Mouse (Mus musculus): ENCODE measurements around the gene Tspan1. TPM values are rescaled to one million over a fixed set of nuclear protein-coding genes. Genes with fewer than 3 reads are reported as not detected.

Gene Tspan1
- total RNA-seq (2015) (not detected in 2 replicates), total RNA-seq (2017) (not detected in 2 replicates)

DNA sequence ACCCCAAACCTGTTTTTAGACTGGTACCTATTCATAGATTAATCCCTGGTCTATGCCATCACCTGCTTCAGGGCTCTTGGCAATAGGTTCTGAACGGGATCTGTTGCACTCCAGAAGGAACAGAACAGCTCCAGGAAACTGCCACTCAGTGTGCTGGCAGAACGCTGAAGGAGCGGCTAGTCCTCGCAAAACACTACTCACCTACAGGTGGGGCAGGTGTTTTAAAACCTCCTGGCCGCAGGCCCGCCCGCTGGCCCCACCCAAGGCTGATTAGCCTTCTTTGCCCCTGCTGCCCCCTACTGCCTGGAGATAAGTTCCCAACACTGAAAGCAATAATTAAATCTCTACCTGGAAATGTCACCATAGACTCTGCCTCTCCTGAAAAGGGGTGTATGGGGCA is at the start of gene Tspan1:
TSS of gene Tspan1 (minus strand) at position 198 of the 400 bp plus-strand sequence.
- no peak for ATAC-seq (ENCODE audit: poor library complexity, severe bottlenecking)

DNA sequence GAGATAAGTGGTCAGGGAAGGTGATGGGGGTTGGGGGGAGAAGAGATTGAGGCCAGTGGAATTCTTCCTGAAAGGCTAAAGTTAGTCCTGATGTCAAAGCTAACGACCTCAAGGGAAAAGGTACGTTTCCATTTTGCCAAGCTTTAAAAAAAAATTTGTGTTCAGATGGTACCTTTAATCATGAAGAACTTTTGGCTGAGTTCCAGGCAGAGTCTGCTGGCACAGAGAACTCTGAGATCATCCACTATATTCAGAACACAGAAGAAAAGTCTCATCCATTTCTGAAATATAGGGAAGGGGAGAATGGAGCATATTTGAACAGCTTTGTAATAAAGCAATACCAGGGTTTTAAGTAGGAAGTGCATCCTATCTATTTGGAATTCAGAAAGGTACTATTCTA is 49.6 kb upstream of the Tspan1 start:
- no peak for ATAC-seq (ENCODE audit: poor library complexity, severe bottlenecking)

DNA sequence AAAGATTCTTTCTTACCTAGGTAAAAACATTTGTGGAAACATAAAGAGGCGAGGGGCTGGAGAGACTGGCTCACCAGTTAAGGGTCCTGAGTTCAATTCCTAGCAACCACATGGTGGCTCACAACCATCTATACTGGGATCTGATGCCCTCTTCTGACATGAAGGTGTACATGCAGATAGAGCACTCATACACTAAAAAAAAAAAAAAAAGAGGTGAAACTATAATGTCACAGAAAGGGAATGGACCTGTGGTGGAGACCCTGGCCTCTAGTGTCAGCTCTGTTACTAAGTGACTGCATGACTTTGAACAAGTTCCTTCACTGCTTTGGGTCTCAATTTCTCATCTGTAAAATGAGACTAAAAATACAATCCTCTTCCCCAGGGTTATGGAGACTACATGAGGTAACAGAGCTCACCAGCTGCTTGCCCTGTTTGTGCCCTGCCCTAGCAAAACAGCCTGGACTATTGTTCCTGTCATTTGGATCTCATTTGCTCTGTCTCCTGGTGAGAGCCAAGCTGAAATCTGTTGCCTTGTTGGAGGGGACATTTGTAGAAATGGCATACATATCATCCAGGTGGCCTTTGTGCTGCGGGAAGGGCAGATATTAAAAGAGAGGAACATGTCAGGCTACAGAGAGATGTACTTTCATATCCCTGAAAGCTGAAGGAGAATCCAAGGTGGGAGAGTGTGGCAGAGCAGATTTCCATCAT is 48.6 kb upstream of the Tspan1 start:
- ATAC-seq (ENCODE audit: poor library complexity, severe bottlenecking) = no peak

- no peak for ATAC-seq (ENCODE audit: poor library complexity, severe bottlenecking)
Measured at GRCm38 (mm10) chr4:116208891-116209290, 41.5 kb upstream of the Tspan1 start.

- ATAC-seq (ENCODE audit: poor library complexity, severe bottlenecking) = no peak
Measured at GRCm38 (mm10) chr4:116206531-116206930, 39.1 kb upstream of the Tspan1 start.

DNA sequence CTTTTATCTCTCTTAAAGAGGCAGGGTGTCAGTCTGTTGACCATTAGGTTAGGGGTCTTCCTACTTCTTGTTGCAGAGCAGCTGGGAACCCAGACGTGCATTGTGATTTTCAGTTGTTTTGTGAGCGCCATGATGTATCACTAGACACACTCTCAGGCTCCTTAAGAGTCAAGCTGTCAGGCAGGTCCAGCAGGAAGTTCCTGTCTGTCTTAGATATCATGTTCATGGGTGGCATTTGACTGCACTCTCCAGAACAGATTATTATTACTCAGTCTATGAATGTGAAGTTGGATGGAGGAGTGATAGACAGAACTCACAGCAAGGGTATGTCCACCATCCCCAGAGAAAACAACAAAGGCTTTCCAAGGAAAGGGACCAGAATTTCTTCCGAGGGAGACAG is 37.0 kb upstream of the Tspan1 start:
- no peak for ATAC-seq (ENCODE audit: poor library complexity, severe bottlenecking)

GRCm38 (mm10) chr4:116198422-116198821 is 31.0 kb upstream of the Tspan1 start:
- ATAC-seq (ENCODE audit: poor library complexity, severe bottlenecking) = no peak

- peak; percentile 24; the same call in 1 of the 2 replicates for ATAC-seq (ENCODE audit: poor library complexity, severe bottlenecking)
Measured at GRCm38 (mm10) chr4:116193583-116194383, 26.4 kb upstream of the Tspan1 start.

DNA sequence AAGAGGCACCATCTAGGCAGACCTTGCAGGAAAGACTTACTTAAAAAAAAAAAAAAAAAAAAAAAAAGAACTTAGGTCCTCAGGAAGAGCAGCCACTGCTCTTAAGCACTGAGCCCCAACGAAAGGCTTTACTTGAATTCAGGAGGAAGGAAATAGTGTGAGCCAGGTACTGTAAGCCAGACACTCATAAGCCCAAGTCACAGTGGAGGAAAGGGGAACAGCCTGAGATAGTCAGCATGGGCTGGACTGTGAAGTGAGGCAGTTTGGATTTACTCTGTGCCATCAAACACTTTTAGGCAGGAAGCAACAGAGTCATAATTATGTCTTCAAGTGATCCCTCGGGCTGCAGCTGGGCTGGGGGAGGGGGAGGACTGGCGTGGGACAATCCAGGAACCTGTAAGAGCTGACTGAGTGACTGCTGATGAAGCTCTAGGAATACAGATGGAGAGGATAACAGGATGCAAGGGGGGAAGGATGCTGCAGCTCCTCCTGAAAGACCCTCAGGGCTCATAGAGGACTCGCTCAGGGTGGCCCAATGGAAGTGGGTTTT is 25.0 kb upstream of the Tspan1 start:
- ATAC-seq (ENCODE audit: poor library complexity, severe bottlenecking) = no peak

GRCm38 (mm10) chr4:116185083-116185482 is 17.7 kb upstream of the Tspan1 start:
- ATAC-seq (ENCODE audit: poor library complexity, severe bottlenecking) = peak; percentile 64

DNA sequence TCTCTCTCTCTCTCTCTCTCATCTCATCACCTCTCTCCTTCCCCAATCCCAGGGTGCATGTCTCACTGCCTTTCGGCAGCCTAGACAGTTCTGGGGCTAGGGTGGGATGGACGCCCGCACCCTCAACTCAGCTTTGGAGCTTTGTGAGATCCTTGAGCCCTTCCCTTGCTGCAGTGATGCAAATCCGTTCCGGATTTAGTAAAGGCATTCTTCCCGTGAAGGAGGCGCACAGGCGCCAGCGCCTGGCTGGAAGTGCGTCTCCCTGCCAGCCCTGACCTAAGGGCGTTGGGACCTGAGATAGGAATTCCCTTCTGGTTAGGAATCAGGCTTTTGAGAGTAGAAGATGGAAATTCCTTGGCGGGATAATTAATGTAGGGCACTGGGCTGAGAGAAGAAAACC is 15.3 kb upstream of the Tspan1 start:
- no peak for ATAC-seq (ENCODE audit: poor library complexity, severe bottlenecking)

DNA sequence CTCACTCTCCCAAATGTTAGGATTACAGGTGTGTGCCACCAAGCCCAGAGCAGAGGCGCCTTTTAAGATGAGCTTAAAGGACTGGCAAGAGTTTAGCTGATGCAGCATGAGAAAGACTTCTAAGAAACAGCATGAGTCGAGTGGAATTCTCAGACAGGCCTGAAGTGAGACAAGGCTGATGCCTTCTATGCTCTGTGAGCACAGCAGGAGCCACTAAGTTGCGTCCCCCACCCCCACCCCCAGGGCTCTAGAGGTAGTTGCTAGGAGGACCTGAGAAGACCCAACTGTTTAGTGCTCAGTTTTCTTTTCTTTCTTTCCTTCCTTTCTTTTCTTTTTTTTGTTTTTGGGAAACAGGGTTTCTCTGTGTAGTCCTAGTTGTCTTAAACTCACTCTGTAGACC is 14.7 kb upstream of the Tspan1 start:
- no peak for ATAC-seq (ENCODE audit: poor library complexity, severe bottlenecking)

DNA sequence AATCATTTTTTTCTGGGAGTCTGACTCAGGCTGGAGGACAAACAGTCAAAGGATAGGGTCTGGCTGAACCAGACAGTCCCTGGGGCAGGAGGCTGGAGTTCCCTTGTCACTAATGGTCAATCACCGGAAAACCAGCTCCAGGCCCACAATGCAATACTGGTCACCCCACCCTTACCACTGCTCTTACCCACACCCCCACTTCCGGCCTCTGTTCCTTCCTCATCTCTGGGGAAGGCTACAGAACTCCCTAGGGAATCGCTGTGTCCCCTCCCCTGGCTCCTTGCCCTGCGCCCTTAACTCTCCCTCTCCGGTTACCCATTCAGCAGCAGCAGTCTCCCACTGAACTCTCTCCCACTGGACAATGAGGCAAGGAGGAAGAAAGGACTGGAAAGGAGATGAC is 9.7 kb upstream of the Tspan1 start:
- peak; percentile 61 for ATAC-seq (ENCODE audit: poor library complexity, severe bottlenecking)

DNA sequence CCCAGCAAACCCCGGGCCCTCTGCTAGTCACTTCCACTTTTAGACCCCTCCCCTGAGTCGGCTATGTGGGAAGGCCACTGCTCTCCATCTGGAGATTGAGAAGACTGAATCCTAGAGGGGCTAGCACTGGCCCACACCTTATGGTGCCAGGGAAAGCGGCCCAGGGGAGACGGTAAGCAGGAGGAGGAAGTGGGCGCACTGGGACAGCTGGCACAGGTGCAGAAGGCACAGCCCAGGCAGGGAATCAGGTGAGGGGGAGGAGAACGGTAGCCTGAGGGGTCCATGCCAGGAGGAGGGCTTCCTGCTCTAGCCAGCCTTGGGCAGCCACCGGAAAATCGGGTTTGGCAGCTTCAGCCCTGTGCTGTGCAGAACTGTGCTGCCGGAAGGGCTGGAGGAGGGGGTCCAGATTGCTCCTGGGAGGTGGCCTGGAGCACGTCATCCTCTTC is 9.2 kb upstream of the Tspan1 start:
- ATAC-seq (ENCODE audit: poor library complexity, severe bottlenecking) = peak; percentile 53

DNA sequence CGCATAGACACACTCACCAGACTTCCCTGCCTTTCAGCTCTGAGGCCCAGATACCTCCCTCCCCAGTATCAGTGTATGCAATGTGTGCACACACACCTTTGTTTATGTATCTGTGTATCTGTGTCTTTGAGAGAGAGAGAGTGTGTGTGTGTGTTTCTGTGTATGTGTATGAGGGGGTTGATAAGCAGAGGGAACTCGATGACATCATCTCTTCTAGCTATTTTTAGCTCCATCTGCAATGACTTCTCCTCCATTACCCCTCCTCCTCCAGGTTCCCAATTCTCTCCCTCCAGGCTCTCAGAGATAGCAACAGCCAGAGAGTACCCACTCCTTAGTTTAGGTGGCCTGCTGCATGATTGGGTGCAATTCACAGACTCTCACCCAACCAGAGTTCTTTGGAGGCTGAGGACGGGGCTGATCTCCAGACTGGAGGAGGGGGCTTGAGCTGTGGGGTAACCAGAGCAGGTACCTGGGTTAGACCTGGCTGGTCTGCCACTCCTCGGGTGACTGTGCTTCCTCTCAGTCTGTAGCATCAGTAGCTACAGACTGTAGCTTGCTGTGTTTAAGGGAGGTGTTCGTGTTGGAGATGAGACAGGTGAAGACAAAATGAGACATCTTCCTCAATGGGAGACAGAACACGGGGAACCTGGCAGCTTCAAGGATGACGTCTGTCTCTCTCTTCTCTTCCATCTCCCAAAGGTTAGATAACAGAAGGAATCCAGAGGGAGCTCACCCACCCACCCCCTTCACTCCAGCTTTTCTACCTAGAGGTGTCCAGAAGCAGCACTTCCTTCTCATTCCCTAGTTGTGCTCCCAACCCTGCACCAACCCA is 8.5 kb upstream of the Tspan1 start:
- ATAC-seq (ENCODE audit: poor library complexity, severe bottlenecking) = peak; percentile 9; the same call in 1 of the 2 replicates

DNA sequence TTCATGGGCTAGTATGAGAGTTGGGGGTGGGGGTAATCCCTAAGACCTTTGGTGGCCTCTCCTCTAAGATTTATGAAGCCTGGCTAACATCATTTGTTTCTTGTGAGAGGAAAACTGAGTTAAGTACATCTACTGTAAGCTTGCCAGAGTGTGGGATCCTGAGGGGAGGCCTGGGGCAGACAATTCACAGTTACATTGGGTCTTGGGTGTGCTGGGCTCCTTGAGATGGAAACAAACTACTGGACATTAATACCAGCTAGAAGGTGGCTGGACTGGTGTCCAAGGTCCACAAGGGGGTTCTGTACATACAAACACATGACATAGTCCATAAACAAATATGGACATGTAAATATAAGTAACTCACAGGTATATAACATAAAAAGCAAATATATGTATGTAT is 7.7 kb upstream of the Tspan1 start:
- ATAC-seq (ENCODE audit: poor library complexity, severe bottlenecking) = no peak

DNA sequence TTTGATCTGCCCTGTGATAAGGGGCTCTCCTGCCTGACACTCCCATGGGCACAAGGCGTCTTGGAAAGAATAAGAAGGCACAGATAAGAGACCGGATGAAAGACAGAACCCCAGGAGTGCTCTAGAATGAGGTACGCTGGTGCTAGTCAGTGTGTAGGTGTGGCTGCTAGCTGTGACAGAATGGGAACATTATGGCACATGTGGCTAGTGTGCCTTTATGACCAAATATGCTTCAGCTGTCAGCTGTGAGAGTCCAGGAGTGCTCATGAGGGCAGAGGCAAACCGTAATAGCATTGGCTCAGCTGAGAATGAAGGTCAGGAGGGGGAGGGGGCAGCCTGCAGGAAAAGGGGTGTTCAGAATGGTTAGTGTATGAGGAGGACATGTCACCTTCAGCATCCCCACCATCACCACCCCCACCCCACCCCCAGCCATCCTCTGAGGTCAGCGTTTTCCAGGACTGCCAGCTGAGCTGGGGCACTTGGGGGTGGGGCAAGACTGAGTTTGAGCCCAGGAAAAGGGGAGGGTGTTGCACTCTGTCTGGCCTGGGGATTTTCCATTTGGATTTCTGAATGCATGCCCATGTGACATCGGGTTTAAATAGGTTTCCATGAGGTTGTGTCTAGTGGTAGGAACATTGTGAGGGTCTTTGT is 7.2 kb upstream of the Tspan1 start:
- ATAC-seq (ENCODE audit: poor library complexity, severe bottlenecking) = no peak

- no peak for ATAC-seq (ENCODE audit: poor library complexity, severe bottlenecking)
Measured at GRCm38 (mm10) chr4:116173752-116174151, 6.4 kb upstream of the Tspan1 start.

DNA sequence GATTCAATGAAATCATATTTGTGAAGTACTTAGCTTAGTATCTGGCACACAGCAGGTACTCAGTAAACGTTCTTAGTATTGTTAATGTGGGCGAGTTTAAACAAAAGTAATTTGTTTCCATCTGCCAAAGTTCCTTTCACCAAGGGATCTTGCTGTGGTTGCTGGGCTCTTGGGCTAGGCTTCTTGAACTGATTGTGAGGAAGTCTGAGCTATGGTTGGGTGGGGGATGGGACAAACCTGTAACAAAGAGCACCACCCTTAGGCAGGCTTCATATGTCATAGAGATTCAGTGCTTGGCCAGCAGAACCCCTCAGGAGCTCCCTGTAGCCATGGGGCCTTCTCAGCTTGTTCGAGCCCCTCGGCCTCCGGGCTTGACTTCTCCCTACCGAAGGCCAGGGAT is 5.7 kb upstream of the Tspan1 start, which contains the start of the genes 1700042G07Rik and Gm49337:
TSS of gene 1700042G07Rik (plus strand) at position 301 of the 400 bp plus-strand sequence.
TSS of gene Gm49337 (plus strand) at position 313 of the 400 bp plus-strand sequence.
- ATAC-seq (ENCODE audit: poor library complexity, severe bottlenecking) = no peak

- ATAC-seq (ENCODE audit: poor library complexity, severe bottlenecking) = no peak
Measured at GRCm38 (mm10) chr4:116169353-116169672, 1.9 kb upstream of the Tspan1 start.

Data from megakaryocyte, adult 5-6 weeks (primary cell).